Mouse (Mus musculus) ES-CJ7 (cell line): ENCODE data around the gene Plch2.

ENCODE experiments used
- DNase-seq: peaks from one replicate; pipeline ENCODE4 v3.0.0; 2011; ENCODE audit warnings: low read depth, low spot score

Plch2 gene

GRCm38 (mm10) chr4:154986750-154987149 is 69.8 kb downstream of the Plch2 start:
- no peak for DNase-seq

- peak; percentile 69 for DNase-seq
Measured at GRCm38 (mm10) chr4:154986096-154986495, 70.5 kb downstream of the Plch2 start.

- peak; percentile 34 for DNase-seq
Measured at GRCm38 (mm10) chr4:154985151-154985777, 71.3 kb downstream of the Plch2 start.

GRCm38 (mm10) chr4:154983767-154984166 is 72.8 kb downstream of the Plch2 start:
- DNase-seq, result no peak

GRCm38 (mm10) chr4:154982247-154983120 is 74.1 kb downstream of the Plch2 start:
- DNase-seq, result peak; percentile 14

- DNase-seq, result peak; percentile 51
Measured at GRCm38 (mm10) chr4:154981530-154981929, 75.1 kb downstream of the Plch2 start.

- no peak for DNase-seq
Measured at GRCm38 (mm10) chr4:154981076-154981475, 75.5 kb downstream of the Plch2 start.

- DNase-seq, result peak; percentile 63
Measured at GRCm38 (mm10) chr4:154980110-154980509, 76.5 kb downstream of the Plch2 start.

- no peak for DNase-seq
Measured at GRCm38 (mm10) chr4:154974163-154974611, 82.4 kb downstream of the Plch2 start.

- DNase-seq, result peak; percentile 64
Measured at GRCm38 (mm10) chr4:154972546-154972945, 84.0 kb downstream of the Plch2 start.

GRCm38 (mm10) chr4:154967173-154967572 is 89.4 kb downstream of the Plch2 start:
- DNase-seq, result peak; percentile 56

GRCm38 (mm10) chr4:154965856-154966255 is 90.7 kb downstream of the Plch2 start:
- DNase-seq, result no peak

- DNase-seq, result no peak
Measured at GRCm38 (mm10) chr4:154964581-154965235, 91.9 kb downstream of the Plch2 start.

GRCm38 (mm10) chr4:154963901-154964580 is 92.5 kb downstream of the Plch2 start, which contains the start of gene Pank4:
Pank4 (plus strand) TSS chr4:154964123.
- DNase-seq, result peak; percentile 89

- DNase-seq, result no peak
Measured at GRCm38 (mm10) chr4:154963190-154963836, 93.3 kb downstream of the Plch2 start.

GRCm38 (mm10) chr4:154962683-154963082 is 93.9 kb downstream of the Plch2 start:
- no peak for DNase-seq

- no peak for DNase-seq
Measured at GRCm38 (mm10) chr4:154961911-154962310, 94.7 kb downstream of the Plch2 start.

GRCm38 (mm10) chr4:154961226-154961738 is 95.3 kb downstream of the Plch2 start:
- peak; percentile 55 for DNase-seq

GRCm38 (mm10) chr4:154960690-154961225 is 95.8 kb downstream of the Plch2 start, which contains the start of gene Hes5:
Hes5 (plus strand) TSS chr4:154960923.
- no peak for DNase-seq

- DNase-seq, result no peak
Measured at GRCm38 (mm10) chr4:154960021-154960689, 96.4 kb downstream of the Plch2 start.
